Mouse (Mus musculus) cerebellum, postnatal 4 days (tissue): ENCODE results near the gene Zfp605.
"Not testable (repeated sequence)": the region's sequence is repeated elsewhere in the genome, so short reads cannot be mapped to it uniquely, and the experiment has no call there.

Source experiments
- DNase-seq, 2 experiments: peaks; one replicate each; pipeline ENCODE4 v3.0.0; 2022; ENCODE audit warnings: low spot score in 2 of 2, mixed read lengths in 1 of 2

Zfp605 gene

DNA sequence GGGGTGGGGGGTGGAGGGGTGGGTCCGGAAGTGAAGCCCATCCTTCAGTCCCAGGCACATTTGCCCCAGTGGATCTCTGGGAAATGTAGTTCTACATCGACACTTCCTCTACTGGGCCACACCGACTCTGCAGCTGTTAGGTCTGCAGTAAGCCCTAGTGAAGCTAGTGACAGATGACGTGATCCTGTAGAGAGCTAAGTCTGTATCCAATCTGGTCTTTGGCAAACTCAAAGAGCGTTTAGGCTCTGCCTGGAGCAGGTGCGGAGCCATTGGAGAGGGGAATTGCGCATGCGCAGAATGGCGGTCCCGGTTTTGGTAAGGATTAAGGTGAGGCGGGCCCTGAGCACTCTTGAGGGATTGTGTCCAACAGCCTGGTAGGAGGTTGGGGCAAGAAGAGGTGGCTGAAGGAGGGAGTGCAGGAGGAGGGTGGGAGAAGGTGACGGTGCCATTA is at the start of gene Zfp605:
TSS of gene Zfp605 (plus strand) at position 102 of the 451 bp plus-strand sequence.
- peak in 1 of 2 experiments; percentile 89 for DNase-seq

DNA sequence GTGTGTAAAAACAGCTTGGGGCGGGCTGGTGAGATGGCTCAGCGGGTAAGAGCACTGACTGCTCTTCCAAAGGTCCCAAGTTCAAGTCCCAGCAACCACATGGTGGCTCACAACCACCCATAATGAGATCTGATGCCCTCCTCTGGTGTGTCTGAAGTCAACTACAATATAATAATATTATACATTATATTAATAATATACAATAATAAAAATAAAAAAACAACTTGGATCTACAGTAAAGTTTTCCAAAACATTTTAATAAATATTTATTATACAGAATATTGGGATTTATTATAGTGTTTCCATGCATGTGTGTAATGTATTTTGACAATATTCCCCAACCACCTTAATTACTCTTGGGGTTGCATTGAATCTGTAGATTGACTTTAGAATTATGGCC is 37.5 kb upstream of the Zfp605 start, which contains the start of gene Gm17655:
TSS of gene Gm17655 (minus strand) at position 101 of the 400 bp plus-strand sequence.
- DNase-seq = not testable (repeated sequence)

DNA sequence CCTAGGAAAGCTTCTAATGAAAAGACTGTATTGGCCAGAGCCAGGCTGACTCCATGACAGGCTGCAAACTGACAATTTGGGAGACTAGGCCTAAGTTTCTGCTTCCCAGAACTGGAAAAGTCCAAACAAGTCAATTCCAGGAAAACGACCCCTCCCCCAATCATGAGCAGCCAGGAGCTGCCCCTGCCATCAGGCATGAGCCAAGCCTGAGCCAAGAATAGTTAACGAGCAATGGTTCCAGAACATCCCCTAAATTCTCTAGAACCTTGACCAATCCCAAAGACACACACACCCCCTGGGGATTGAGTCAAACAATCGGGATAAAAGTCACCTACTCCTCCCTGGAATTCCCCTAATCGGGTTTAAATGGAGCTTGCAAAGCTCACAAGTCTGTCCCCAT is 26.9 kb upstream of the Zfp605 start:
- DNase-seq = no peak

DNA sequence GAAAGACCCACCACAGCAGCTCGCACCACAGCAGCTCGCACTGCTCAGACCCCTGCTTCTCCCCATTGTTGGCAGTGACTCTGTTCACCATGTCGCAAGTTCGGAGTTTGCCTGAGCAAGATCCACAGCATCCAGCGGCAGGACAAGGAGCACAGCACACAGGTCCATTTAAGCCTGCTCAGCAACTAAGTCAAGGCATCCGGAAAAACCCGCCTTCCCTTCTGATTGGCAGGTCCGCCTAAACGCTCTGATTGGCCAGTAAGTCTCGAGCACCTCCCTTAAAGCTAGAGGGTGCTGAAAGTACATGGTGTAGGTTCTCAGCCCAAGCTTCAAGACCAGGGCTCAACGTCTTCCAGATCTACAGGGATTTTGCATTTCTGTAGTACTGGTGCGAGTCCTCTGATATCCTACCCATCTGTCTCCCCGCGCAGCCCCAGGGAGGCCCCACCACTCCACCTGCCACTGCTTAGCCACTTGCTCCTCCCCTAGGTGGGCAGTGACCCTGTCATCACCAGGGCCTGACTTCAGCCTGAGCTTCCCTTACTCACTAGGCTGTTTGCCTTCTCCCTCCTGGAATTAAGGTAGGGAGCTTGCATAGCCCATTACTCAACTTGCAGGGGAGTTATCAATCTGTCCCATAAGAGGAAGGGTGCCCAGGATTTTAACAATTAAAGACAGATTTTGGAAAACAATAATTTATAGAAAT is 23.6 kb upstream of the Zfp605 start:
- DNase-seq = no peak

DNA sequence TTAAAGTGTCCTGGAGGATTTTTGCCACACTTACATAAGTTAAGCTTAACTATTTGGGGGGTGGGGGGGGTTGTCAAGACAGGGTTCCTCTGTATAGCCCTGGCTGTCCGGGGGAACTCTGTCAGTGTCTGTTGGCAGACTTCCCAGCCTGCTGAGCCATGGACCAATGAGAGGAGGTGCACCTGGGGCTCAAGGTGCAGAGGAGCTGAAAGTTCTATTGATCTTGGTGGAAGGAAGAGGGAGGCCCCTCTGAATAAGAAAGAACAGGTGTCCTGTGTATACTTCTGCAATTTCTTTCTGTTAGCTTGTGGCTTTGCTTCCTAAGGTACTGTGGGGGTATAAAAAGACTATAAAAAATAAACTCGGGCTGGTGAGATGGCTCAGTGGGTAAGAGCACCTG is 18.3 kb upstream of the Zfp605 start:
- no peak for DNase-seq

DNA sequence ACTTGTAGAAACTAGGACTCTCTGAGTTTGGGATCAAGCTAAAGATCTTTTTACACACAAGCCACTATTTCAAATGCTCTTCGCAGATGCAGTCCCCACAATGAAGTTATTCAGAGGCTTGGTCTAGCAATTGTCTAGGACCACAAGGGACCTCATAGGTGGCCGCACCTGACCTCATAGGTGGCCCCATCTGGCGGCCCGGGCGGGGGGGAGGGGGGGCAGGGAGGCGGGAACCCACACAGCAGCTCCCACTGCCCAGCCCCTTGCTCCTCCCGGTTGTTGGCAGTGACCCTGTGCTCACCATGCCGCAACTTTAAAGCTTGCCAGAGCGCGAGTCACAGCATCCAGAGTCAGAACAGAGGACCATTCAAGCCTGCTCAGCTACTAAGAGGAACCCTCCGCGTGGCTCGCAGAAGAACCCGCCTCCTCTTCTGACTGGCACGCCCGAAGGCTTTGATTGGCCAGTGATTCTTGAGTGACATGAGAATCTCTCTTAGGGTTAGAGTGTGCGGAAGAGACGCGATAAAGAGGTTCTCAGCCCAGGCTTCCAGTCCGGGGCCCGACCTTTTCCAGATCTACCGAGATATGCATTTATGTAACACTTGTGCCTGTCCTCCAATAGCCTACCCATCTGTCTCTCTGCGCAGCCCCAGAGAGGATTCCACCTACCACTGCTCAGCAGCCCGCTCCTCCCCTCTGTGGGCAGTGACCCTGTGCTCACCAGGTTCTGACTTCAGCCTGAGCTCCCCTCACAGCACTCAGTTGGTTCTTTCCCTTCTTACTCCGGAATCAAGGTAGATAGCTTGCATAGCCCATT is 15.7 kb upstream of the Zfp605 start, which contains the start of gene Gm35315:
TSS of gene Gm35315 (minus strand) at position 391 of the 817 bp plus-strand sequence.
- DNase-seq = peak in 1 of 2 experiments; percentile 76

DNA sequence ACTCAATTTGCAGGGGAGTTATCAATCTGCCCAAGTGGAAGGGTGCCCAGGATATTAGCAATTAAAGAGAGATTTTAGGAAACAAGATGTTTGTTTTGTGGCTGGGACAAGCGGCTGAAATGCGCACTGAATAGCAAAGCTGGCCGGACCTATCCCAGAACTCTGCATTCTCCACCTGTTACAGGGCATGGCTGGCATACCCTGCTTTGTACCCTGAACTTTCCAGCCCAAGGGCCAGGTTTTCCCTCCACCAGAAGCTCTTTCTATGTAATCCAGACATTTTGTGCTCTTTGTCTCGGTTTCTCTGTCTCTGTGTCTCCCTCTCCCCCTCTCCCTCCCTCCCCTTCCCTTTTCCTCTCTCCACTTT is 15.1 kb upstream of the Zfp605 start:
- no peak for DNase-seq

DNA sequence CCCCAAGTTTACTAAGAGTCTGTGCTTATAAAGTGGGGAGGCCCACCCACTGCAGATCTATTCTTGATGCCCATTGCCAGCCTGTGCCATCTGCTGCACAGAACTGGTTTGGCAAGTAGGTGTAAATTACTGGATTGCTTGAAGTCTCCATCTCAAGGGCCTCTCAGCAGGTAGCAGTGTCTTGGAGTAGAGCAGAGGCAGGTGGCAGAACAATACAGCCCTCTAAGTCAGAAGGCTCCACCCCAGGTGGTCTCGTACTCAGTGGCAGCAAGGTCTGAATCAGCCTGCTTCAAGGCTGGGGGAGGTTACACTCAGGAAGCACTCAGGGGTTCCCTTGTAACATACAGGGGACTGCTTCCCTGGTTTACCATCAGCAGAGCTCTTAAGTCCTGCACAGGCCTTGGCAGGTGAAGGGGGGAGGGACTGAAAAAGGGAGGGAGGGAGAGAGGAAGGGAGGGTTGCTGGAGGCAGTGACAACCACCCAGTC is 10.9 kb upstream of the Zfp605 start:
- no peak for DNase-seq

DNA sequence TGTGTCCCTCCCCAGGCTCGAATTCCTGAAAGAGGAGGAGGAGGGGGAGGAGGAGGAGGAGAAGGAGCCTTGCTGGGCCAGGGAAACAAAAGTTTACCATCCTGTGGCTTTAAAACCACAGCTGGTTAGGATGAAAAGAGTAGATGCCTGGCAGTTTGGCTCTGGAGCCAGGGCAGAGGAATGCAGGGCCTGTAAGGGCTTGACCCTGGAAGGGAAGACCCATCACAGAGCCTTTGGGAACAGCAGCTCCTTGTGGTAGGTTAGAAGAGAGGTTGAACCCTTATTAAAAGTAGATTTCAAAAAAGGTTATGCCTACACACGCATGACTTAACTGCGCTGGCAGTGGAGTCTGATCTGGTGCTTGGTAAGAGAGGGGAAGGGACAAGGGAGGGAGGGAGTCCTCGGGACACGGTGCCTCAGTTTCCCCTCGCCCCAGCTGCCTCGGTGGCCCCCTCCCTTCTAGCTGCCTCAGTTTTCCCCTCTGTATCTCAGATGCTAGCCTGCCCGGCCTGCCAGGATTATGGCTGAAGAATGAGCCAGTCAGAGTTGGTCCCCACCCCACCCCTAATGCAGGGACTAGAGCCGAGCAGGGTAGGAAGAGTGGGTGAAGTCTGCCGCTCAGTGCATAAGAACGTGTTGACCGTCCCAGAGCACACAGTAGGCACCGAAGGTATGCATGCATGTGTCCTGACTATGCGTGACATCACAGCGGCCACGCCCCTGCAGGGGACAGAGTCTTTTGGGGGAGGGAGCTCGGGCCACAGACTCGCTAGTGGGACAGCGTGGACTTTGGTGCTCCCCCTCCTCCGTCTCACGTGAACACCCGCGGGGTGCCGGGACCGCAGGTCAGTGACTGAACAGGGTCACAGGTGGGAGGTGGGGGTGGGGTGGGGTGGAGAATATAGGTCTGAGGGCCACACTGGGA is 10.0 kb upstream of the Zfp605 start, which contains the start of gene Plcxd1:
TSS of gene Plcxd1 (plus strand) at position 314 of the 925 bp plus-strand sequence.
- DNase-seq = no peak

DNA sequence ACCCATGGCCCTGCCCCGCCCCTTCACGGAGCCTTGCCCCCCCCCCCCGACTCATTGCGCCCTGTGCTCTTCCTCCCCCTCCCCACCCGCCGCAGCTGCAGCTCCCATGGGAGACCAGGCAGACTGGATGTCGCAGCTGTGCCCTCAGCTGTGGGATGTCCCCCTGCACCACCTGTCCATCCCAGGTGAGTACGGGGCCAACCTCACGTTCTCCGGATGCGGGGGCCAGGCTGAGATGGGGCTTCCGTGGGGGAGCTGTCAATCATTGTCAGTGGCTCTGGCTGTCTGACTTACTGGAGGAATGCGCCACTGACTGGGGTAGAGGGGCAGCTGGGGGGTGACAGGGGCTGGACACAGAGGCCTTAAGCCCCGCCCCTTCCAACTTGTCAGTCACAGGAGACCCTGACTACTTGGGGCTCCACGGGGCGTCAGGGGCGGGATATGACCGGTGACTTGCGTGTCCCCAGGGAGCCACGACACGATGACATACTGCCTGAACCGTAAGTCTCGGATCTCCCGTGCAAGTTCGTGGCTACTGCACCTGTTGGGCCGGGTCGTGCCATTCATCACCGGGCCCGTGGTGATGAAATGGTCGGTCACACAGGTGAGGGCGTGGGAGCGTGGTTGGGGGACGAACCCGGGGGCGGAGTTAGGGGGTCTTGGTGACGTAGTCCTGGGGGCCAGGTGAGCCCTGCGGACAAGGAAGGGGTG is 8.8 kb upstream of the Zfp605 start:
- DNase-seq = peak in 1 of 2 experiments; percentile 39

DNA sequence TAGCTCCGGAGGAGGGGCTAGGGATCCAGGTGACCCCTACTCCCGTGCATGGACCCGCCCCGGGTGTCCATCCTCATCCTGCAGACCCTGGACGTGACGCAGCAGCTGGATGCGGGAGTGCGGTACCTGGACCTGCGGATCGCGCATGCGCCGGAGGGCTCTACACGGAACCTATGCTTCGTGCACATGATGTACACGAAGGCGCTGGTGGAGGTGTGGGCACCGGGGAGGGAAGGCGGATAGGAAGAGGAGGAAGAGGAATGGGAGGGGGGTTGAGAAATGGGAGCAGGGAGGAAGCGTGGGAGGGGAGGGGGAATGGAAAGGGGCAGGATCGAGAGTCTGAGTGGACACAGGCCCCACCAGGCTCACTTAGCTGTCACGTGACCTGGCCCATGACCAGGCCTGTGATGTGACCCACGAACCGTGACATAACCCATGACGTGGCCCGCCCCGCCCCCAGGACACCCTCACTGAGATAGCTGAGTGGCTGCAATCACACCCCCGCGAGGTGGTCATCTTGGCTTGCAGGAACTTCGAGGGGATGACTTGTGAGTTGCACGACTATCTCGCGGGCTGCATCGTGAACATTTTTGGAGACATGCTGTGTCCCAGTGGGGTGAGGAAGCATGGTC is 8.1 kb upstream of the Zfp605 start:
- peak in 1 of 2 experiments; percentile 54 for DNase-seq

DNA sequence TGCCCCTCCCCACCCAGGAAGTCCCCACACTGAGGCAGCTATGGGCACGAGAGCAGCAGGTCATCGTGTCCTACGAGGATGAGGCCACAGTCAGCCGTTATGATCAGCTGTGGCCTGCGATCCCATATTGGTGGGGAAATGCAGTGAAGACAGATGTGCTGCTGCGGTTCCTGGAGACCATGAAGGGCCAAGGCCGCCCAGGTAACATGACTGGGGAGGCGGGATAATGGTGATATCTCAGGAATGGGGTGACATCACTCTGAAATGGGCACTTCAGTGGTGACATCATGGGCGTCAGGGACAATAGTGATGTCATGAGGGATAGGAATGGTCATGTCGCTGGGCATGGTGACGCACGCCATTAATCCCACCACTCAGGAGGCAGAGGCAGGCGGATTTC is 7.5 kb upstream of the Zfp605 start:
- no peak for DNase-seq

DNA sequence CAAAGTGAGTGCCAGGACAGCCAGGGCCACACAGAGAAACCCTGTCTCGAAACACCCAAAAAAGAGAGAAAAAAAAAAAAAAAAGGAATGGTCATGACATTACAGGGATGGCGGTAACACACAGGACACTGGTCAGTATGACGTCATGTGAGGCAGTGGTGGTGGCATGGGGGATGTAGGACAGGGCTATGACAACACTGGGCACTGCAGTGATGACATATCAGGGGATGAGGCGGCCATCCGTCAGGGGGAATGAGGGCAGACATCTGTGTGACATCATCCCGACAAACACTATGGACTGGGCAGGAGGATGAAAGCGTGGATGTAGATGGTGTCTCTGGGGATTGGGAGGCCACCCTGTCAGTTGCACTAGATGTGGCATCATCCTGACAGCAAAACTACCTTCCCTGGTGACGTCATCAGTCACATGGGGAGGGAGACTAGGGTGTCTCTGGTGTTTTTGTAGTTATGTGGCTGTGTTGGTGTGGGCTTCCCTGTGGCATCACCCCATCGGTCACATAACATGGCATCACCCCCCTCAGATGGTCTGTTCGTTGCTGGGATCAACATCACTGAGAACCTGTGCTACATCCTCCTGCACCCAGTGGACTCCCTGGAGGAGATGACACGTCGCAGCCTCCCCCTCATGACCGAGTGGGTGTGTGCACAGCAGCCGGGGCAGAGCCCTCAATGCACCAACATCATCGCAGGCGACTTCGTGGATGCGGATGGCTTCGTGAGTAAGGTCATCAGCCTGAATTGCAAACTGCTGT is 6.9 kb upstream of the Zfp605 start:
- DNase-seq = no peak

DNA sequence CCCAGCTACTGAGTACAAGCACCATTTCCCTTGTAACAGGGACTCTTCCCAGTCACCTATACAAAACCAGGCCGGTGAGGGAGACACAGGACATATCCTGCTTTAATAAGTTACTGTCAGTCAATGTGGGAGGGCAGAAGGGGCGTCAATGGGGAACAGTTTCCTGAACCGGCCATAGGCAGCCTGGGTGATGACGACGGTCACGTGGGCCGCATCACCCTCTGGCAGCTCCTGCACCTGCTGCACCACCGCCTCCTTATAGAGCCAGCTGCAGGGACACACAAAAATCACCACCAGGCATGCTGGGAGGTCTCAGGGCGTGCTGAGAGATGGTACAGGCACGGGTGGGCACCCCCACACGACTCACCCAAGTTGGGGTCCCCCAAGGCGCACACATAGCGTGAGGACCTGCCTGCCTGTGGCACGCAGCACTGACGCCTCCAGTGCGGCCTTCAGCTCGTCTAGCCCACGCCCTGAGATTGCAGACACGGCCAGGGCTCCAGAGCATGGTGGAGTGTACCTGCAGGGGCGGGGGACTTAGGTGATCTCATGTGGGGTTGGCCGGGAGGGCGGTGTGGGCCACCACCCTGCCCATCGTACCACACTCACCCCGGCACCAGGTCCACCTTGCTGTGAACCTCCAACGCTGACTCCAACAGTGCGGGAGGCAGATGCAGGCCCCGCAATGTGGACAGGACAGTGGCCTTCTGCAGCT is 5.8 kb upstream of the Zfp605 start:
- no peak for DNase-seq

DNA sequence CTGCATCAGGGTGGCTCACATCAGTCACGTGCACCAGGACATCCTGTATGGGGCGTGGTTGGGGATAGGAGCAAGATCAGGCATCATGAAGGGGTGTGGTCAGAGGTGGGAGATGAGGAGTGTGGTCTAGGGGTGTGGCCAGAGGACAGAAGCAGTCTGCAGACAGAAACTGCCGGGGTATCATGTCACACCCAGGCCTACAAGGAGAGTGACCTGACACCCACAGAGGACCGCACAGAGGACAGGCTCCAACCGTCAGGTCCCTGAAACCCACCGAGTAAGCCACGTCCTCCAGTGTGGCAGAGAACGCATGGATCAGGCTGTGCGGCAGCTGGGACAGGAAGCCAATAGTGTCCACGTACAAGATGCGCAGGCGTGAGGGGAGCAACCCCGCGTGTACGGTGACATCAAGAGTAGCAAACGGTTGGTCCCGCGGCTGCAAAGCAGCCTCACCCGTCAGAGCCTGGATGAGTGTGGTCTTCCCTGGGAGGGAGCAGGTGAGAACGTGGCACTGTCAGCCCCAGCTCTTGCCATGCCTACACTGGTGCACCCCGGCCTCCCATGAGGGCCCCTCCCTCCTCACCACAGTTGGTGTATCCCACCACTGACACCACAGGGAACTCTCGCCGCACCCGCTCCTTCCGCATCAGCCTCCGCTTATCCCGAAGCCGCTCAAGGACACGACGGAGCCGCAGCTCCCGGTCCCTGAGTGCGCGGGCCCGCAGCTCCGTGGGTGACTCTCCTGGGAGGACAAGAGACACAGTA is 5.1 kb upstream of the Zfp605 start:
- DNase-seq = peak in 1 of 2 experiments; percentile 6

DNA sequence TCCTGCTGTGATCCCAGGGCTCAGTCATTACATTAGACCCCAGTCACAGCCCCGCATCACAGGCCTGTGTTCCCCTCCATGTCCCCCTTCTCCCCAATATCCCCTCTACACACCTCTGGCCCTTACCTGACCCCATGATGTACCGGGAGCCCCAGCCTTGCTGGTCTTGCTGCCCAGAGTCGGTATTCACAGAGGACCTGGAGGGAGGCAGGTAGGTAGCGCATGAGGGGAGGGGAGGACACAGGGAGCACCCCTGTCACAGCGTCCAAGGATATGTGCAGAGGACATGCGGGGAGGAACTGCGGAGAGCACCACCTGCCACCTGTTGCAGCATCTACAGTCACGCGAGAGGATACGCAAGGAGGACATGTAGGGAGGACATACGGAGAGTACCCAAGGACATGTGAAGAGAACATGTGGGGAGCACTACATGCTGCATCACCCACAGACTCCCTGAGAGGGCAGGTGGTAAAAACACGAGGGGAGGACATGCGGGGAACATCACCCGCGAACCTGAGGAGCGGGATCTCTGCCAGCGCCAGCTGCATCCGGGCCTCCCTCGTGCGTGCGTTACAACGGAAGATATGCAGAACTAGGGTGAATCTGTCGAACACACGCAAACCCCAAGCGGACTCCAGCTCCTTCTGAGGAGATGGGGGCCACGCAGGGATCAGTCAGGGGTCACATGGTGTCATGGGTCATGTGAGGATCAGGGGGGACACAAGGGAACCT is 3.6 kb upstream of the Zfp605 start:
- no peak for DNase-seq

DNA sequence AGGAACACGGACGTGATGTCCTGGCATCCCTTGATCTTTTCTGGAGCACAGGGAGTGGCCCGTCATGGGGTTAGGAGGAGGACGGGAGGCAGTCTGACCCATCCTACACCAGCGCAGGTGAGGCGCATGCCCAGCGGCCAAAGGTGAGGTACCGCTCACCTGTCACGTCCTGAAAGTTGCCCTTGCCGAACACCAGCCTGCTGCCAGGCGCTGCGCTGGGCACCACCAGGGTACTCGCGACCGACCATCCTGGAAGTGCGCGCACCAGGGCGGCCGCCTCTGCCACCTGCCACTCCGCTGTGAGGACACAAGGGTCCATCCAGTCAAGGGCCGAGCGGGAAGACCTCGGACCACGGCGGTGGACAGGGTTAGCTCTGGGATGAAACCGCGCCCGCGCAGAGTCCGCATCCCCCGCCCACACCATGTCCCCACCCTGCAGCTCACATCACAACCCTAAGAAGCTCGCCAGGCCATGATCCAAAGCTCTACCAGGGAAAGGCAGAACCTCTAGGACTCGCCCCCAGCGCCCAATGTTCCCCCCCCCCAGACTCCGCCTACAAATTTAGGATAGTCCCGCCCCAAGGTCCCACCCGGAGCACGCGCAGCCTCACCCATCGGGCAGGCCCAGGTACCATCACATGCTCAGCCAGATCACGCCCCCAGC is 2.9 kb upstream of the Zfp605 start:
- DNase-seq = peak in 1 of 2 experiments; percentile 38
